Mouse (Mus musculus): ENCODE measurements at regions not wholly inside any gene's neighbourhood (a gene's known extent, or its start where the extent isn't known, plus 50 kb on each side); places are given as distances from the start of the nearest gene placed in this dataset.

- in situ Hi-C loops (cut with MboI, MseI): no loop called here
Observed at GRCm38 (mm10) chr2:81251321-81251720, 634.3 kb downstream of the Nup35 start.

- in situ Hi-C loops (cut with MboI, MseI): loop anchor here in 1 of 2 experiments (10.0 kb wide), 1 partner anchor 1337 kb away; no protein-coding TSS in a partner anchor
Observed at GRCm38 (mm10) chr2:81262056-81262765, 645.2 kb downstream of the Nup35 start.

GRCm38 (mm10) chr2:81269245-81269880 is 652.3 kb downstream of the Nup35 start:
- in situ Hi-C loops (cut with MboI, MseI): loop anchor here in 1 of 2 experiments (10.0 kb wide), 1 partner anchor 1345 kb away; no protein-coding TSS in a partner anchor

GRCm38 (mm10) chr2:81270914-81271313 is 653.9 kb downstream of the Nup35 start:
- in situ Hi-C loops (cut with MboI, MseI): no loop called here

GRCm38 (mm10) chr2:81272536-81272935 is 655.5 kb downstream of the Nup35 start:
- in situ Hi-C loops (cut with MboI, MseI): no loop called here

- in situ Hi-C loops (cut with MboI, MseI): no loop called here
Observed at GRCm38 (mm10) chr2:81287414-81287813, 670.4 kb downstream of the Nup35 start.

- in situ Hi-C loops (cut with MboI, MseI): no loop called here
Observed at GRCm38 (mm10) chr2:81328648-81329047, 711.6 kb downstream of the Nup35 start.

- in situ Hi-C loops (cut with MboI, MseI): no loop called here
Observed at GRCm38 (mm10) chr2:81336982-81337381, 716.0 kb upstream of the Zfp804a start.

- in situ Hi-C loops (cut with MboI, MseI): no loop called here
Observed at GRCm38 (mm10) chr2:81340417-81340816, 712.6 kb upstream of the Zfp804a start.

All from T-helper 17 cell (primary cell).